In the genomic region with DNA sequence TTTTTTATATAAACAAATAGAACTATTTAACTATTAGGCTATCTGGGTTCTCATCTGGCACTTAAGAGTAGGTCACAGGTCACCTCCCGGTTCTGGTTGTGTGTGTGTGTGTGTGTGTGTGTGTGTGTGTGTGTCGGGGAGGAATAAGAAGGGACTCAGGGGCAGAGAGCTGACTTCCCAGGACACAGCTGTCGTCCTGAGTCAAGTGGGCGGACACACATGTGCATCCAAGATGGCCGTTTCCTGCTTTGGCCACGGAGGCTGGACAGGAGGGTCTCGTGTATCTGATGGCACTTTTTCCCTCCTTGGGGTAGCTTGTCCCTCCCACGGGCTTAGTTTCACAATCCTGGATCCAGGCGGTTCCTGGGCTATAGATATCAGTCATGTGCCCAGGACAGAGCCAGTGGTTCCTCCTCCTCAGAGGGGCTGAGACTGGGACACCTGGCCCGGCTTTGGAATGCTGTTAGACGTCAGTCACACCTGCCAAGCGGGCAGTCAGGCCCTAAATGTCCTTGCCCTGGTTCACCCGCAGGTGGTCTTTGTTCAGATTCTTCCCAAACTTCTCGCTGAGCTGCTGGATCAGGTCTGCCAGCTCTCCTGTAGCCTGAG, we compare ENCODE assay signal across 23 mouse cellular contexts. TPM values are rescaled to one million over a fixed set of nuclear protein-coding genes. Genes with fewer than 3 reads are reported as not detected.
DNase-seq lines count a peak whose midpoint lies in the region; ATAC-seq and TF ChIP-seq lines count a peak whose summit lies in the region.
"Had no signal": no experiment of that assay in that cellular context is flagged by ENCODE, and none has a peak within 500 bp of the region (broad histone marks: within the 10 kb centered on the region; RNA-seq: fewer than 3 reads in every experiment).

No protein-coding gene starts in this region.

- H3K36me3 ChIP-seq in hindbrain, embryonic 12.5 days, result no peaks in the 10 kb centered on the region
- H3K36me3 ChIP-seq in hindbrain, postnatal 0 days (ENCODE audit: insufficient read depth, low read length), result no peaks in the 10 kb centered on the region
- H3K36me3 ChIP-seq in midbrain, embryonic 12.5 days, result no peaks in the 10 kb centered on the region
- H3K36me3 ChIP-seq in midbrain, postnatal 0 days (ENCODE audit: insufficient read depth, low read length), result no peaks in the 10 kb centered on the region
- H3K36me3 ChIP-seq in forebrain, embryonic 16.5 days (ENCODE audit: control insufficient read depth, insufficient read depth), result no peaks in the 10 kb centered on the region
- no peaks in the 10 kb centered on the region for H3K36me3 ChIP-seq in myocyte (ENCODE audit: control insufficient read depth, insufficient read depth)
- H3K36me3 ChIP-seq: embryonic facial prominence, embryonic 12.5 days; heart, embryonic 13.5 days had no signal

- no peak overlapping the region for H3K4me2 ChIP-seq in hindbrain, embryonic 12.5 days (replicated peaks)
- H3K4me2 ChIP-seq in hindbrain, postnatal 0 days (ENCODE audit: low read depth, low read length), result no peak overlapping the region
- no peak overlapping the region for H3K4me2 ChIP-seq in midbrain, embryonic 12.5 days (replicated peaks)
- H3K4me2 ChIP-seq in midbrain, postnatal 0 days (ENCODE audit: low read depth, low read length, poor library complexity, severe bottlenecking), result no peak overlapping the region
- no peak overlapping the region for H3K4me2 ChIP-seq in forebrain, embryonic 16.5 days (ENCODE audit: low read length)
- H3K4me2 ChIP-seq in myocyte (ENCODE audit: low read depth), result no peak overlapping the region
- H3K4me2 ChIP-seq: embryonic facial prominence, embryonic 12.5 days; heart, embryonic 13.5 days had no signal

- H3K79me2 ChIP-seq in myocyte (ENCODE audit: control insufficient read depth, insufficient read depth), result no peaks in the 10 kb centered on the region

- ATAC-seq in hindbrain, embryonic 12.5 days (ENCODE audit: low FRiP score), result no peak
- ATAC-seq in hindbrain, postnatal 0 days, result no peak
- no peak for ATAC-seq in midbrain, embryonic 12.5 days (ENCODE audit: low FRiP score, low read depth)
- no peak for ATAC-seq in midbrain, postnatal 0 days (ENCODE audit: low FRiP score)
- ATAC-seq in forebrain, embryonic 16.5 days, result no peak
- ATAC-seq: lung, postnatal 0 days had no signal

- no peak for DNase-seq in hindbrain, postnatal 0 days (ENCODE audit: low spot score)
- DNase-seq in midbrain, postnatal 0 days (ENCODE audit: low spot score), result no peak
- no peak for DNase-seq in MN1 (ENCODE audit: low spot score)
- no peak for DNase-seq in adrenal gland, postnatal 36 days
- DNase-seq: cerebellum, adult 2 months; cerebellum, postnatal 36 days; gastrocnemius, postnatal 10 days; heart, adult 18-20 months; kidney, postnatal 25 days; left cerebral cortex, postnatal 4 days; liver; retina, postnatal 1 day had no signal

- H3ac ChIP-seq in myocyte (ENCODE audit: control insufficient read depth, insufficient read length), result no peak overlapping the region

- no peaks in the 10 kb centered on the region for H3K9me3 ChIP-seq in hindbrain, embryonic 12.5 days (replicated peaks)
- no peaks in the 10 kb centered on the region for H3K9me3 ChIP-seq in hindbrain, postnatal 0 days (ENCODE audit: low read length)
- no peaks in the 10 kb centered on the region for H3K9me3 ChIP-seq in midbrain, embryonic 12.5 days
- no peaks in the 10 kb centered on the region for H3K9me3 ChIP-seq in midbrain, postnatal 0 days (ENCODE audit: low read length)
- no peaks in the 10 kb centered on the region for H3K9me3 ChIP-seq in forebrain, embryonic 16.5 days (ENCODE audit: control insufficient read depth, low read length)
- H3K9me3 ChIP-seq: embryonic facial prominence, embryonic 12.5 days; heart, embryonic 13.5 days had no signal

- no peak for TF ChIP-seq POLR2A in myocyte (IDR thresholded peaks at IDR 0.05; ENCODE audit: insufficient read length, low read depth)

- H3K4me3 ChIP-seq in hindbrain, embryonic 12.5 days, result no peak overlapping the region
- H3K4me3 ChIP-seq in hindbrain, postnatal 0 days (ENCODE audit: low read length), result no peak overlapping the region
- no peak overlapping the region for H3K4me3 ChIP-seq in midbrain, embryonic 12.5 days
- no peak overlapping the region for H3K4me3 ChIP-seq in midbrain, postnatal 0 days (ENCODE audit: low read depth, low read length)
- H3K4me3 ChIP-seq in forebrain, embryonic 16.5 days (replicated peaks; ENCODE audit: low read length), result no peak overlapping the region
- H3K4me3 ChIP-seq in myocyte, result no peak overlapping the region
- H3K4me3 ChIP-seq: embryonic facial prominence, embryonic 12.5 days; erythroblast, embryonic 14.5 days; heart, embryonic 13.5 days had no signal

- H3K27ac ChIP-seq in hindbrain, embryonic 12.5 days, result peak overlapping the region; percentile 83; the same call in 1 of the 2 replicates
- H3K27ac ChIP-seq in hindbrain, postnatal 0 days, result no peak overlapping the region
- peak overlapping the region; percentile 80 for H3K27ac ChIP-seq in midbrain, embryonic 12.5 days (replicated peaks)
- H3K27ac ChIP-seq in midbrain, postnatal 0 days (ENCODE audit: low read depth, low read length), result no peak overlapping the region
- H3K27ac ChIP-seq in forebrain, embryonic 16.5 days (ENCODE audit: low read length), result peak overlapping the region; percentile 20; the same call in 1 of the 2 replicates
- H3K27ac ChIP-seq: embryonic facial prominence, embryonic 12.5 days; heart, embryonic 13.5 days had no signal

- H3K9ac ChIP-seq in hindbrain, embryonic 12.5 days, result 0 out of 2 replicates have a peak overlapping the region, but pooled peaks have one; percentile 23
- H3K9ac ChIP-seq in hindbrain, postnatal 0 days (replicated peaks; ENCODE audit: low read length), result no peak overlapping the region
- no peak overlapping the region for H3K9ac ChIP-seq in midbrain, embryonic 12.5 days (replicated peaks)
- H3K9ac ChIP-seq in midbrain, postnatal 0 days (replicated peaks; ENCODE audit: low read length, poor library complexity, severe bottlenecking), result no peak overlapping the region
- no peak overlapping the region for H3K9ac ChIP-seq in forebrain, embryonic 16.5 days (replicated peaks; ENCODE audit: low read depth, low read length)
- H3K9ac ChIP-seq: embryonic facial prominence, embryonic 12.5 days; heart, embryonic 13.5 days had no signal

- H3K4me1 ChIP-seq in hindbrain, embryonic 12.5 days, result peaks cover 39% of the 10 kb centered on the region
- peaks cover 4% of the 10 kb centered on the region; the same call in 1 of the 2 replicates for H3K4me1 ChIP-seq in hindbrain, postnatal 0 days (ENCODE audit: insufficient read depth, low read length)
- H3K4me1 ChIP-seq in midbrain, embryonic 12.5 days, result peaks cover 42% of the 10 kb centered on the region
- H3K4me1 ChIP-seq in midbrain, postnatal 0 days (ENCODE audit: insufficient read depth, low read length), result peaks cover 20% of the 10 kb centered on the region
- H3K4me1 ChIP-seq in forebrain, embryonic 16.5 days (replicated peaks; ENCODE audit: control insufficient read depth, insufficient read depth, low read length), result peaks cover 33% of the 10 kb centered on the region

- no peaks in the 10 kb centered on the region; the same call in 1 of the 2 replicates for H3K27me3 ChIP-seq in hindbrain, embryonic 12.5 days
- H3K27me3 ChIP-seq in hindbrain, postnatal 0 days (ENCODE audit: insufficient read depth, low read length), result no peaks in the 10 kb centered on the region
- H3K27me3 ChIP-seq in midbrain, embryonic 12.5 days, result peaks cover 3% of the 10 kb centered on the region; the same call in 1 of the 2 replicates
- no peaks in the 10 kb centered on the region for H3K27me3 ChIP-seq in midbrain, postnatal 0 days (ENCODE audit: insufficient read depth, low read length)
- H3K27me3 ChIP-seq in forebrain, embryonic 16.5 days (replicated peaks; ENCODE audit: control insufficient read depth, insufficient read depth, low read length), result no peaks in the 10 kb centered on the region
- peaks cover under 1% of the 10 kb centered on the region for H3K27me3 ChIP-seq in myocyte (ENCODE audit: control insufficient read depth, insufficient read depth, insufficient read length)
- H3K27me3 ChIP-seq: embryonic facial prominence, embryonic 12.5 days; heart, embryonic 13.5 days had no signal

- 59% methylated on average over 14 of the region's 14 CpGs for WGBS in hindbrain, embryonic 12.5 days
- 54% methylated on average over 14 of the region's 14 CpGs for WGBS in hindbrain, postnatal 0 days
- 60% methylated on average over 14 of the region's 14 CpGs for WGBS in midbrain, embryonic 12.5 days
- WGBS in midbrain, postnatal 0 days, result 63% methylated on average over 14 of the region's 14 CpGs
- WGBS in forebrain, embryonic 16.5 days, result 69% methylated on average over 14 of the region's 14 CpGs

- no peak for TF ChIP-seq CTCF in hindbrain, postnatal 0 days (IDR thresholded peaks at IDR 0.05; ENCODE audit: low read depth)
- TF ChIP-seq CTCF in midbrain, postnatal 0 days (IDR thresholded peaks at IDR 0.05), result no peak

TF ChIP-seq in myocyte, 11 proteins besides CTCF, POLR2A, EP300 and RAD21:
- TF ChIP-seq MYOD1 (IDR thresholded peaks at IDR 0.05; ENCODE audit: control insufficient read depth in 1 of 3, insufficient read length in 2 of 3, low read depth in 2 of 3), result peak in 2 of 3 experiments; percentile 73 to 79
- no peak for TF ChIP-seq MAX (IDR thresholded peaks at IDR 0.05; ENCODE audit: low read depth)
- no peak for TF ChIP-seq POLR2AphosphoS2 (IDR thresholded peaks at IDR 0.05; ENCODE audit: insufficient read length, low read depth)
- TF ChIP-seq MYOG (IDR thresholded peaks at IDR 0.05; ENCODE audit: control insufficient read depth in 1 of 3, insufficient read depth in 1 of 3, insufficient read length in 2 of 3, low read depth in 2 of 3), result peak in 1 of 3 experiments; percentile 49

RNA-seq across cellular contexts. Expression of gene Gm45623, which starts 19.7 kb away (rescaled TPM):
- 0.21 TPM in 1 of 2 replicates, not detected in the other for polyA plus RNA-seq in hindbrain, embryonic 12.5 days (2016; fragmentation: Nextera tagmentation; extraction: Ambion mirVana)
- total RNA-seq in hindbrain, postnatal 0 days (2014; rRNA removed), result 12.4 and 15.1 TPM in 2 replicates
- polyA plus RNA-seq in hindbrain, postnatal 0 days (2015; fragmentation: Nextera tagmentation; extraction: Ambion mirVana), result 2.2 and 2.4 TPM in 2 replicates
- polyA plus RNA-seq in midbrain, embryonic 12.5 days (2016; fragmentation: Nextera tagmentation; extraction: Ambion mirVana), result 0.16 and 0.32 TPM in 2 replicates
- total RNA-seq in midbrain, postnatal 0 days (2014; rRNA removed), result 7.9 and 11.3 TPM in 2 replicates
- polyA plus RNA-seq in midbrain, postnatal 0 days (2015; fragmentation: Nextera tagmentation; extraction: Ambion mirVana), result 2.0 and 2.2 TPM in 2 replicates
- 0.99 and 1.1 TPM in 2 replicates for polyA plus RNA-seq in forebrain, embryonic 16.5 days (2015; fragmentation: Nextera tagmentation; extraction: Ambion mirVana)
- polyA plus RNA-seq in myocyte (2012; fragmentation: generic; extraction: Trizol), result not detected
- total RNA-seq in adrenal gland, postnatal 36 days (2021), result not detected
- total RNA-seq: gastrocnemius, postnatal 10 days; heart, adult 18-20 months; heart, postnatal 25 days; neutrophil, adult 5-6 weeks had no signal
- polyA plus RNA-seq: erythroblast, embryonic 14.5 days; liver, embryonic 16.5 days had no signal

Comparison
In these comparisons a context has a peak if more than half of its experiments do, and no peak if none do; other contexts are left out.
1. H3K27ac ChIP-seq: peak in hindbrain, embryonic 12.5 days (single experiment), midbrain, embryonic 12.5 days (single experiment) and forebrain, embryonic 16.5 days (single experiment); none in hindbrain, postnatal 0 days (single experiment) and midbrain, postnatal 0 days (single experiment).